Mouse (Mus musculus) kidney, embryonic 15.5 days (tissue): ENCODE data around the gene Scel. TPM values are rescaled to one million over a fixed set of nuclear protein-coding genes. Genes with fewer than 3 reads are reported as not detected.
"Not testable (repeated sequence)": the region's sequence is repeated elsewhere in the genome, so short reads cannot be mapped to it uniquely, and the experiment has no call there.

Experiments
- ATAC-seq: fragments of 200-750 bp; cut with Nextera tagmentation; replicated peaks from 2 replicates; pipeline ENCODE4 v1.8.0; 2017; ENCODE audit warnings: moderate TSS enrichment; ENCODE audit not compliant: low FRiP score
- H3K27ac ChIP-seq: fragments of 300-500 bp; sonication (generic); 2 replicates; pipeline ENCODE4 v1.5.1; 2015; ENCODE audit warnings: mild to moderate bottlenecking, inconsistent platforms
- H3K27me3 ChIP-seq: fragments of 300-500 bp; sonication (generic); 2 replicates; pipeline ENCODE4 v1.6.1; 2015; ENCODE audit warnings: inconsistent platforms
- H3K36me3 ChIP-seq: fragments of 300-500 bp; sonication (generic); 2 replicates; pipeline ENCODE4 v1.6.1; 2015; ENCODE audit warnings: inconsistent platforms
- H3K4me1 ChIP-seq: fragments of 300-500 bp; sonication (generic); 2 replicates; pipeline ENCODE4 v1.6.1; 2015; ENCODE audit warnings: inconsistent platforms
- H3K4me2 ChIP-seq: fragments of 300-500 bp; sonication (generic); 2 replicates; pipeline ENCODE4 v1.6.1; 2015; ENCODE audit warnings: moderate library complexity, mild to moderate bottlenecking, inconsistent platforms
- H3K4me3 ChIP-seq: fragments of 300-500 bp; sonication (generic); replicated peaks from 2 replicates; pipeline ENCODE4 v1.5.1; 2015; ENCODE audit warnings: mild to moderate bottlenecking, inconsistent platforms
- H3K9ac ChIP-seq: fragments of 300-500 bp; sonication (generic); 2 replicates; pipeline ENCODE4 v1.6.1; 2015; ENCODE audit warnings: mild to moderate bottlenecking, inconsistent platforms
- H3K9me3 ChIP-seq: fragments of 300-500 bp; sonication (generic); replicated peaks from 2 replicates; pipeline ENCODE4 v1.6.1; 2016; ENCODE audit warnings: inconsistent platforms
- WGBS: fragments of 180-500 bp; shearing (Covaris S2); methylation state at CpG from one replicate; pipeline ENCODE4 v1.1.7; 2015; ENCODE audit warnings: mixed read lengths; 5-methylcytosine and 5-hydroxymethylcytosine counted together
- polyA plus RNA-seq: library from polyadenylated mRNA; unstranded; fragments of >200 nt; fragmentation: Nextera tagmentation; extraction: Ambion mirVana; gene quantifications from 2 replicates; pipeline ENCODE4 v1.2.1, GENCODE M21; 2015

Gene Scel
- polyA plus RNA-seq = 2.7 and 2.8 TPM in 2 replicates

GRCm38 (mm10) chr14:103512802-103513472 is at the start of gene Scel:
Gene Scel, plus strand, starts transcription at chr14:103513342.
- peak within 1 kb of the TSS; percentile 43 for H3K4me2 ChIP-seq
- no peaks in the 10 kb centered on the region for H3K36me3 ChIP-seq
- 20% methylated on average over 14 of the region's 14 CpGs for WGBS
- H3K27ac ChIP-seq = no peak within 1 kb of the TSS
- H3K4me1 ChIP-seq = 0 out of 2 replicates have a peak, but pooled peaks cover 10% of the 10 kb centered on the region
- H3K4me3 ChIP-seq = peak within 1 kb of the TSS; percentile 1; the same call in 1 of the 2 replicates
- no peak within 1 kb of the TSS for H3K9ac ChIP-seq
- H3K9me3 ChIP-seq = no peaks in the 10 kb centered on the region
- H3K27me3 ChIP-seq = no peaks in the 10 kb centered on the region
- ATAC-seq = peak; percentile 92

GRCm38 (mm10) chr14:103468691-103469463 is 44.3 kb upstream of the Scel start:
- Histone ChIP-seq H3K9me3 (no peaks in the 10 kb centered on the region), H3K27ac (no peak overlapping the region), H3K9ac (no peak overlapping the region), H3K36me3 (no peaks in the 10 kb centered on the region), H3K4me1 (0 out of 2 replicates have a peak, but pooled peaks cover 5% of the 10 kb centered on the region), H3K4me3 (no peak overlapping the region), H3K4me2 (peak overlapping the region; percentile 51; the same call in 1 of the 2 replicates), H3K27me3 (no peaks in the 10 kb centered on the region)
- no peak for ATAC-seq
- WGBS = 69% methylated on average over 12 of the region's 12 CpGs

- H3K9ac ChIP-seq = no peak overlapping the region
- peak; percentile 81 for ATAC-seq
Measured at GRCm38 (mm10) chr14:103469464-103470015, 43.6 kb upstream of the Scel start.

GRCm38 (mm10) chr14:103471074-103471778 is 41.9 kb upstream of the Scel start:
- Histone ChIP-seq H3K27me3 (no peaks in the 10 kb centered on the region), H3K36me3 (no peaks in the 10 kb centered on the region), H3K9me3 (no peaks in the 10 kb centered on the region), H3K9ac (no peak overlapping the region), H3K27ac (no peak overlapping the region), H3K4me3 (no peak overlapping the region), H3K4me2 (no peak overlapping the region), H3K4me1 (0 out of 2 replicates have a peak, but pooled peaks cover 5% of the 10 kb centered on the region)
- 47% methylated on average over 3 of the region's 3 CpGs for WGBS
- ATAC-seq = peak; percentile 46; the same call in 1 of the 2 replicates

More at GRCm38 (mm10) chr14:103469464-103470015, 43.6 kb upstream of the Scel start:
- no peaks in the 10 kb centered on the region for H3K9me3 ChIP-seq
- peak overlapping the region; percentile 51 for H3K4me2 ChIP-seq
- no peaks in the 10 kb centered on the region for H3K27me3 ChIP-seq
- no peak overlapping the region for H3K27ac ChIP-seq
- no peaks in the 10 kb centered on the region for H3K36me3 ChIP-seq
- H3K4me3 ChIP-seq = peak overlapping the region; percentile 26
- 0 out of 2 replicates have a peak, but pooled peaks cover 5% of the 10 kb centered on the region for H3K4me1 ChIP-seq
- 50% methylated on average over 12 of the region's 12 CpGs for WGBS

GRCm38 (mm10) chr14:103471806-103472553 is 41.2 kb upstream of the Scel start:
- Histone ChIP-seq H3K4me1 (0 out of 2 replicates have a peak, but pooled peaks cover 5% of the 10 kb centered on the region), H3K27ac (no peak overlapping the region), H3K36me3 (no peaks in the 10 kb centered on the region), H3K9me3 (no peaks in the 10 kb centered on the region), H3K4me2 (no peak overlapping the region), H3K4me3 (no peak overlapping the region), H3K27me3 (no peaks in the 10 kb centered on the region), H3K9ac (no peak overlapping the region)
- no peak for ATAC-seq
- 49% methylated on average over 7 of the region's 7 CpGs for WGBS

- no peak overlapping the region for H3K4me2 ChIP-seq
- H3K9me3 ChIP-seq = no peaks in the 10 kb centered on the region
- no peaks in the 10 kb centered on the region for H3K27me3 ChIP-seq
- H3K9ac ChIP-seq = no peak overlapping the region
- 0 out of 2 replicates have a peak, but pooled peaks cover 5% of the 10 kb centered on the region for H3K4me1 ChIP-seq
- H3K36me3 ChIP-seq = no peaks in the 10 kb centered on the region
- no peak overlapping the region for H3K4me3 ChIP-seq
- H3K27ac ChIP-seq = no peak overlapping the region
- WGBS = 78% methylated on average over 2 of the region's 2 CpGs
- no peak for ATAC-seq
Measured at GRCm38 (mm10) chr14:103472554-103472905, 40.6 kb upstream of the Scel start.

GRCm38 (mm10) chr14:103475312-103475711 is 37.8 kb upstream of the Scel start:
- no peak overlapping the region for H3K4me2 ChIP-seq
- no peak overlapping the region for H3K9ac ChIP-seq
- 62% methylated on average over 7 of the region's 7 CpGs for WGBS
- no peak overlapping the region for H3K4me3 ChIP-seq
- ATAC-seq = peak; percentile 66; the same call in 1 of the 2 replicates
- no peaks in the 10 kb centered on the region for H3K27me3 ChIP-seq
- H3K27ac ChIP-seq = no peak overlapping the region
- no peaks in the 10 kb centered on the region for H3K36me3 ChIP-seq
- H3K9me3 ChIP-seq = no peaks in the 10 kb centered on the region
- H3K4me1 ChIP-seq = 0 out of 2 replicates have a peak, but pooled peaks cover 2% of the 10 kb centered on the region

- not testable (repeated sequence) for H3K36me3 ChIP-seq, H3K9me3 ChIP-seq, H3K4me1 ChIP-seq, H3K4me3 ChIP-seq, H3K27ac ChIP-seq, H3K9ac ChIP-seq, ATAC-seq, H3K27me3 ChIP-seq, H3K4me2 ChIP-seq
- WGBS = 86% methylated on average over 3 of the region's 3 CpGs
Measured at GRCm38 (mm10) chr14:103476232-103476631, 36.9 kb upstream of the Scel start.

- Histone ChIP-seq H3K4me2 (no peak overlapping the region), H3K9ac (no peak overlapping the region), H3K4me1 (no peaks in the 10 kb centered on the region), H3K9me3 (no peaks in the 10 kb centered on the region), H3K36me3 (no peaks in the 10 kb centered on the region), H3K27ac (no peak overlapping the region), H3K27me3 (no peaks in the 10 kb centered on the region), H3K4me3 (no peak overlapping the region)
- ATAC-seq = no peak
- WGBS = 83% methylated on average over 3 of the region's 3 CpGs
Measured at GRCm38 (mm10) chr14:103477281-103477680, 35.9 kb upstream of the Scel start.

GRCm38 (mm10) chr14:103477959-103478358 is 35.2 kb upstream of the Scel start:
- H3K4me2 ChIP-seq = no peak overlapping the region
- H3K36me3 ChIP-seq = no peaks in the 10 kb centered on the region
- WGBS = 77% methylated on average over 2 of the region's 2 CpGs
- no peak overlapping the region for H3K9ac ChIP-seq
- no peak overlapping the region for H3K4me3 ChIP-seq
- no peak for ATAC-seq
- no peaks in the 10 kb centered on the region for H3K4me1 ChIP-seq
- no peaks in the 10 kb centered on the region for H3K9me3 ChIP-seq
- H3K27me3 ChIP-seq = no peaks in the 10 kb centered on the region
- H3K27ac ChIP-seq = no peak overlapping the region

- no peaks in the 10 kb centered on the region for H3K36me3 ChIP-seq
- H3K4me3 ChIP-seq = no peak overlapping the region
- H3K27ac ChIP-seq = no peak overlapping the region
- no peaks in the 10 kb centered on the region for H3K4me1 ChIP-seq
- no peak for ATAC-seq
- WGBS = 62% methylated on average over 7 of the region's 7 CpGs
- no peak overlapping the region for H3K4me2 ChIP-seq
- H3K9ac ChIP-seq = no peak overlapping the region
- no peaks in the 10 kb centered on the region for H3K27me3 ChIP-seq
- H3K9me3 ChIP-seq = no peaks in the 10 kb centered on the region
Measured at GRCm38 (mm10) chr14:103479446-103479845, 33.7 kb upstream of the Scel start.
